Mouse (Mus musculus) hindbrain, embryonic 14.5 days (tissue): ENCODE data around the gene Foxp3. TPM values are rescaled to one million over a fixed set of nuclear protein-coding genes. Genes with fewer than 3 reads are reported as not detected.

ENCODE experiments used
- ATAC-seq: fragments of 200-750 bp; cut with Nextera tagmentation; 2 replicates; pipeline ENCODE4 v1.8.0; 2017; ENCODE audit warnings: moderate number of reproducible peaks, mild to moderate bottlenecking, moderate TSS enrichment, moderate library complexity; ENCODE audit not compliant: low FRiP score
- DNase-seq: peaks from one replicate; pipeline ENCODE4 v3.0.0-alpha.2; 2015; ENCODE audit warnings: low spot score
- H3K27ac ChIP-seq: fragments of 300-500 bp; sonication (generic); 2 replicates; pipeline ENCODE4 v1.5.1; 2014; ENCODE audit warnings: mild to moderate bottlenecking, moderate library complexity
- H3K27me3 ChIP-seq: fragments of 300-500 bp; sonication (generic); 2 replicates; pipeline ENCODE4 v1.6.1; 2014; ENCODE audit warnings: mild to moderate bottlenecking, low read length, mixed read lengths; ENCODE audit not compliant: control insufficient read depth, insufficient read depth
- H3K36me3 ChIP-seq: fragments of 300-500 bp; sonication (generic); replicated peaks from 2 replicates; pipeline ENCODE4 v1.6.1; 2014; ENCODE audit not compliant: control insufficient read depth, insufficient read depth
- H3K4me1 ChIP-seq: fragments of 300-500 bp; sonication (generic); replicated peaks from 2 replicates; pipeline ENCODE4 v1.6.1; 2014; ENCODE audit warnings: antibody characterized with exemption, low read length, mixed read lengths; ENCODE audit not compliant: control insufficient read depth, insufficient read depth
- H3K4me2 ChIP-seq: fragments of 300-500 bp; sonication (generic); replicated peaks from 2 replicates; pipeline ENCODE4 v1.6.1; 2014; ENCODE audit warnings: mild to moderate bottlenecking, moderate library complexity
- H3K4me3 ChIP-seq: fragments of 300-500 bp; sonication (generic); replicated peaks from 2 replicates; pipeline ENCODE4 v1.5.1; 2014; ENCODE audit warnings: mild to moderate bottlenecking, low read length
- H3K9ac ChIP-seq: fragments of 300-500 bp; sonication (generic); 2 replicates; pipeline ENCODE4 v1.6.1; 2014
- H3K9me3 ChIP-seq: fragments of 300-500 bp; sonication (generic); 2 replicates; pipeline ENCODE4 v1.6.1; 2016; ENCODE audit warnings: low read length; ENCODE audit not compliant: control insufficient read depth
- WGBS: fragments of 180-500 bp; shearing (Covaris S2); extraction: QIAGEN DNeasy Blood & Tissue Kit; methylation state at CpG from one replicate; pipeline ENCODE4 v1.1.7; 2014; 5-methylcytosine and 5-hydroxymethylcytosine counted together
- polyA plus RNA-seq: library from polyadenylated mRNA; unstranded; fragments of >200 nt; fragmentation: Nextera tagmentation; extraction: Ambion mirVana; gene quantifications from 2 replicates; pipeline ENCODE4 v1.2.1, GENCODE M21; 2014

The Foxp3 gene
- polyA plus RNA-seq, 1 experiment from 2014 or later, result 0.09 TPM

DNA sequence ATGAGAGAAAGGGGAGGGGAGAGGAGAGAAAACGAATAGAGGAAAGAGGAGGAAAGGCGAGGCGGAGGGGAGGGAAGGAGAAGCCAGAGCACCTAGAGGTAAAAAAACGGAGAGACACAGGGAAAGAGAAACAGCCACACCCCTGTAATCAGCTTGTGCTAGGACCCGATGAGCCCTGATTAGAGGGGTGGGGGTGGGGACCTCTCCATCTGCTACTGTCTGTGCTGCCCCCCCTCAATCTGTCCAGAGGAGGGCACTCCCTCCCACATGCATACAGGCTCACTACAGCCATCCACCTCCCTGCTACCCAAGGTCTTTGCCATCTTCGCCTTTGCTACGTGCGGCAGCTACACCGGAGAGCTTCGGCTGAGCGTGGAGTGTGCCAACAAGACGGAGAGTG, 67.3 kb downstream of the Foxp3 start:
- peak overlapping the region; percentile 40; the same call in 1 of the 2 replicates for H3K9ac ChIP-seq
- WGBS, result 53% methylated on average over 10 of the region's 12 CpGs
- H3K27ac ChIP-seq, result no peak overlapping the region
- ATAC-seq, result no peak
- H3K9me3 ChIP-seq, result no peaks in the 10 kb centered on the region
- 0 out of 2 replicates have a peak, but pooled peaks cover 6% of the 10 kb centered on the region for H3K4me1 ChIP-seq
- peak overlapping the region; percentile 50 for H3K4me3 ChIP-seq
- DNase-seq, result no peak
- H3K27me3 ChIP-seq, result no peaks in the 10 kb centered on the region
- peaks cover 29% of the 10 kb centered on the region for H3K36me3 ChIP-seq
- H3K4me2 ChIP-seq, result peak overlapping the region; percentile 62

Other genes starting within 250 kb of the Foxp3 start
- 0.95 and 1.0 TPM in 2 replicates for gene Usp27x, start 197.8 kb upstream of the Foxp3 start, polyA plus RNA-seq
- gene Ppp1r3f, start 639 bp downstream of the Foxp3 start, polyA plus RNA-seq, result 5.0 and 7.5 TPM in 2 replicates
- 26.6 and 28.0 TPM in 2 replicates for gene Ccdc22, start 31.9 kb downstream of the Foxp3 start, polyA plus RNA-seq
- gene Cacna1f, start 33.4 kb downstream of the Foxp3 start, polyA plus RNA-seq, result 0.21 TPM in 1 of 2 replicates, not detected in the other
- gene Syp, start 64.8 kb downstream of the Foxp3 start, polyA plus RNA-seq, result 106 and 109 TPM in 2 replicates
- 1.2 and 1.5 TPM in 2 replicates for gene Prickle3, start 83.6 kb downstream of the Foxp3 start, polyA plus RNA-seq
- 21.2 and 23.5 TPM in 2 replicates for gene Plp2, start 97.7 kb downstream of the Foxp3 start, polyA plus RNA-seq
- not detected in 2 replicates for gene Magix, start 107.6 kb downstream of the Foxp3 start, polyA plus RNA-seq
- 46.1 and 52.1 TPM in 2 replicates for gene Gpkow, start 123.5 kb downstream of the Foxp3 start, polyA plus RNA-seq
- gene Wdr45, start 140.7 kb downstream of the Foxp3 start, polyA plus RNA-seq, result 20.6 and 21.9 TPM in 2 replicates
- gene Gm45208, start 148.6 kb downstream of the Foxp3 start, polyA plus RNA-seq, result 0.53 TPM in 1 of 2 replicates, not detected in the other
- 129 and 139 TPM in 2 replicates for gene Praf2, start 154.8 kb downstream of the Foxp3 start, polyA plus RNA-seq
- 61.4 and 65.0 TPM in 2 replicates for gene Ccdc120, start 177.3 kb downstream of the Foxp3 start, polyA plus RNA-seq
- 18.6 and 20.9 TPM in 2 replicates for gene Tfe3, start 188.9 kb downstream of the Foxp3 start, polyA plus RNA-seq
- 50.5 and 56.8 TPM in 2 replicates for gene Gripap1, start 216.1 kb downstream of the Foxp3 start, polyA plus RNA-seq
- gene Kcnd1, start 248.6 kb downstream of the Foxp3 start, polyA plus RNA-seq, result 4.1 and 5.0 TPM in 2 replicates